Mouse (Mus musculus): ENCODE data around the gene Nepro. TPM values are rescaled to one million over a fixed set of nuclear protein-coding genes. Genes with fewer than 3 reads are reported as not detected.

Gene Nepro
- polyA plus RNA-seq, 1 experiment from 2014 or later, result 8.6 TPM

GRCm38 (mm10) chr16:44701155-44701554, 22.9 kb upstream of the Nepro start:
- no peak overlapping the region for H3K27ac ChIP-seq (ENCODE audit: low read length)
- no peak overlapping the region for H3K4me3 ChIP-seq (ENCODE audit: low read length)
- no peak for ATAC-seq (ENCODE audit: low FRiP score, low TSS enrichment)
- no peak overlapping the region for H3K9ac ChIP-seq (replicated peaks; ENCODE audit: low read length)
- peaks cover 14% of the 10 kb centered on the region; the same call in 1 of the 2 replicates for H3K4me1 ChIP-seq (ENCODE audit: insufficient read depth, low read length)
- no peak overlapping the region for H3K4me2 ChIP-seq (replicated peaks; ENCODE audit: low read depth, low read length)
- H3K9me3 ChIP-seq (ENCODE audit: low read length), result no peaks in the 10 kb centered on the region
- H3K36me3 ChIP-seq (ENCODE audit: insufficient read depth, low read length), result no peaks in the 10 kb centered on the region
- WGBS, result 60% methylated on average over 3 of the region's 3 CpGs
- no peaks in the 10 kb centered on the region for H3K27me3 ChIP-seq (ENCODE audit: insufficient read depth, low read length)

- H3K27ac ChIP-seq (ENCODE audit: low read length), result no peak overlapping the region
- 57% methylated on average over 5 of the region's 5 CpGs for WGBS
- no peak for ATAC-seq (ENCODE audit: low FRiP score, low TSS enrichment)
Measured at GRCm38 (mm10) chr16:44702272-44702671, 21.8 kb upstream of the Nepro start.

GRCm38 (mm10) chr16:44703458-44703857, 20.6 kb upstream of the Nepro start:
- H3K9ac ChIP-seq (replicated peaks; ENCODE audit: low read length), result no peak overlapping the region
- no peaks in the 10 kb centered on the region for H3K27me3 ChIP-seq (ENCODE audit: insufficient read depth, low read length)
- H3K4me2 ChIP-seq (replicated peaks; ENCODE audit: low read depth, low read length), result no peak overlapping the region
- ATAC-seq (ENCODE audit: low FRiP score, low TSS enrichment), result no peak
- no peaks in the 10 kb centered on the region for H3K9me3 ChIP-seq (ENCODE audit: low read length)
- H3K36me3 ChIP-seq (ENCODE audit: insufficient read depth, low read length), result no peaks in the 10 kb centered on the region
- H3K4me1 ChIP-seq (ENCODE audit: insufficient read depth, low read length), result peaks cover 11% of the 10 kb centered on the region; the same call in 1 of the 2 replicates
- 36% methylated on average over 4 of the region's 4 CpGs for WGBS
- H3K27ac ChIP-seq (ENCODE audit: low read length), result 0 out of 2 replicates have a peak overlapping the region, but pooled peaks have one; percentile 31
- no peak overlapping the region for H3K4me3 ChIP-seq (ENCODE audit: low read length)

More at GRCm38 (mm10) chr16:44702272-44702671, 21.8 kb upstream of the Nepro start:
- H3K9ac ChIP-seq (replicated peaks; ENCODE audit: low read length), result no peak overlapping the region
- no peaks in the 10 kb centered on the region for H3K9me3 ChIP-seq (ENCODE audit: low read length)
- H3K4me3 ChIP-seq (ENCODE audit: low read length), result no peak overlapping the region
- H3K4me1 ChIP-seq (ENCODE audit: insufficient read depth, low read length), result peaks cover 11% of the 10 kb centered on the region; the same call in 1 of the 2 replicates
- H3K4me2 ChIP-seq (replicated peaks; ENCODE audit: low read depth, low read length), result no peak overlapping the region
- no peaks in the 10 kb centered on the region for H3K27me3 ChIP-seq (ENCODE audit: insufficient read depth, low read length)
- H3K36me3 ChIP-seq (ENCODE audit: insufficient read depth, low read length), result no peaks in the 10 kb centered on the region

GRCm38 (mm10) chr16:44716305-44717140, 7.6 kb upstream of the Nepro start:
- no peak overlapping the region for H3K27ac ChIP-seq (ENCODE audit: low read length)
- 39% methylated on average over 10 of the region's 10 CpGs for WGBS
- H3K4me3 ChIP-seq (ENCODE audit: low read length), result no peak overlapping the region
- no peak overlapping the region for H3K4me2 ChIP-seq (replicated peaks; ENCODE audit: low read depth, low read length)
- ATAC-seq (ENCODE audit: low FRiP score, low TSS enrichment), result peak; percentile 65; the same call in 1 of the 2 replicates
- no peaks in the 10 kb centered on the region for H3K9me3 ChIP-seq (ENCODE audit: low read length)
- H3K9ac ChIP-seq (replicated peaks; ENCODE audit: low read length), result no peak overlapping the region
- peaks cover 7% of the 10 kb centered on the region; the same call in 1 of the 2 replicates for H3K36me3 ChIP-seq (ENCODE audit: insufficient read depth, low read length)
- no peaks in the 10 kb centered on the region for H3K4me1 ChIP-seq (ENCODE audit: insufficient read depth, low read length)
- no peaks in the 10 kb centered on the region for H3K27me3 ChIP-seq (ENCODE audit: insufficient read depth, low read length)

GRCm38 (mm10) chr16:44717141-44717634, 6.9 kb upstream of the Nepro start:
- Histone ChIP-seq H3K27me3 (ENCODE audit: insufficient read depth, low read length) (no peaks in the 10 kb centered on the region), H3K27ac (ENCODE audit: low read length) (no peak overlapping the region), H3K36me3 (ENCODE audit: insufficient read depth, low read length) (peaks cover 7% of the 10 kb centered on the region; the same call in 1 of the 2 replicates), H3K4me2 (replicated peaks; ENCODE audit: low read depth, low read length) (no peak overlapping the region), H3K9me3 (ENCODE audit: low read length) (no peaks in the 10 kb centered on the region), H3K4me1 (ENCODE audit: insufficient read depth, low read length) (no peaks in the 10 kb centered on the region), H3K9ac (replicated peaks; ENCODE audit: low read length) (no peak overlapping the region), H3K4me3 (ENCODE audit: low read length) (no peak overlapping the region)
- WGBS, result 81% methylated on average over 2 of the region's 2 CpGs
- no peak for ATAC-seq (ENCODE audit: low FRiP score, low TSS enrichment)

GRCm38 (mm10) chr16:44717838-44718237, 6.3 kb upstream of the Nepro start:
- 66% methylated on average over 2 of the region's 2 CpGs for WGBS
- Histone ChIP-seq H3K9me3 (ENCODE audit: low read length) (no peaks in the 10 kb centered on the region), H3K27ac (ENCODE audit: low read length) (no peak overlapping the region)

GRCm38 (mm10) chr16:44719349-44719748, 4.8 kb upstream of the Nepro start:
- ATAC-seq (ENCODE audit: low FRiP score, low TSS enrichment), result no peak
- peaks cover 7% of the 10 kb centered on the region; the same call in 1 of the 2 replicates for H3K36me3 ChIP-seq (ENCODE audit: insufficient read depth, low read length)

More at GRCm38 (mm10) chr16:44717838-44718237, 6.3 kb upstream of the Nepro start:
- Histone ChIP-seq H3K9ac (replicated peaks; ENCODE audit: low read length) (no peak overlapping the region), H3K4me1 (ENCODE audit: insufficient read depth, low read length) (peaks cover 3% of the 10 kb centered on the region), H3K36me3 (ENCODE audit: insufficient read depth, low read length) (peaks cover 7% of the 10 kb centered on the region; the same call in 1 of the 2 replicates), H3K4me3 (ENCODE audit: low read length) (no peak overlapping the region), H3K4me2 (replicated peaks; ENCODE audit: low read depth, low read length) (no peak overlapping the region), H3K27me3 (ENCODE audit: insufficient read depth, low read length) (no peaks in the 10 kb centered on the region)
- ATAC-seq (ENCODE audit: low FRiP score, low TSS enrichment), result no peak

GRCm38 (mm10) chr16:44720518-44720917, 3.6 kb upstream of the Nepro start:
- H3K9ac ChIP-seq (replicated peaks; ENCODE audit: low read length), result no peak overlapping the region
- no peak for ATAC-seq (ENCODE audit: low FRiP score, low TSS enrichment)
- H3K27me3 ChIP-seq (ENCODE audit: insufficient read depth, low read length), result no peaks in the 10 kb centered on the region
- H3K4me3 ChIP-seq (ENCODE audit: low read length), result no peak overlapping the region
- H3K4me2 ChIP-seq (replicated peaks; ENCODE audit: low read depth, low read length), result no peak overlapping the region
- WGBS, result 77% methylated on average over 3 of the region's 3 CpGs
- H3K27ac ChIP-seq (ENCODE audit: low read length), result no peak overlapping the region
- H3K4me1 ChIP-seq (ENCODE audit: insufficient read depth, low read length), result peaks cover 19% of the 10 kb centered on the region
- peaks cover 7% of the 10 kb centered on the region; the same call in 1 of the 2 replicates for H3K36me3 ChIP-seq (ENCODE audit: insufficient read depth, low read length)
- no peaks in the 10 kb centered on the region for H3K9me3 ChIP-seq (ENCODE audit: low read length)

More at GRCm38 (mm10) chr16:44719349-44719748, 4.8 kb upstream of the Nepro start:
- no peak overlapping the region for H3K4me2 ChIP-seq (replicated peaks; ENCODE audit: low read depth, low read length)
- H3K9me3 ChIP-seq (ENCODE audit: low read length), result no peaks in the 10 kb centered on the region
- H3K27me3 ChIP-seq (ENCODE audit: insufficient read depth, low read length), result no peaks in the 10 kb centered on the region
- H3K9ac ChIP-seq (replicated peaks; ENCODE audit: low read length), result no peak overlapping the region
- no peak overlapping the region for H3K27ac ChIP-seq (ENCODE audit: low read length)
- peaks cover 13% of the 10 kb centered on the region for H3K4me1 ChIP-seq (ENCODE audit: insufficient read depth, low read length)
- WGBS, result 72% methylated on average over 7 of the region's 7 CpGs
- no peak overlapping the region for H3K4me3 ChIP-seq (ENCODE audit: low read length)

GRCm38 (mm10) chr16:44722666-44723065, 1.4 kb upstream of the Nepro start:
- Histone ChIP-seq H3K27ac (ENCODE audit: low read length) (peak overlapping the region; percentile 76), H3K36me3 (ENCODE audit: insufficient read depth, low read length) (peaks cover 7% of the 10 kb centered on the region; the same call in 1 of the 2 replicates), H3K27me3 (ENCODE audit: insufficient read depth, low read length) (no peaks in the 10 kb centered on the region), H3K9me3 (ENCODE audit: low read length) (no peaks in the 10 kb centered on the region), H3K9ac (replicated peaks; ENCODE audit: low read length) (no peak overlapping the region), H3K4me3 (ENCODE audit: low read length) (no peak overlapping the region), H3K4me2 (replicated peaks; ENCODE audit: low read depth, low read length) (peak overlapping the region; percentile 32; the same call in 1 of the 2 replicates), H3K4me1 (ENCODE audit: insufficient read depth, low read length) (peaks cover 27% of the 10 kb centered on the region)
- WGBS, result 32% methylated on average over 2 of the region's 2 CpGs
- no peak for ATAC-seq (ENCODE audit: low FRiP score, low TSS enrichment)
